Mouse (Mus musculus): Measurements from ENCODE around the gene Tmem43. TPM values are rescaled to one million over a fixed set of nuclear protein-coding genes. Genes with fewer than 3 reads are reported as not detected.

Gene Tmem43
- total and polyA plus RNA-seq, 2 experiments from 2014 or later, result 57.2 to 90.0 TPM

DNA sequence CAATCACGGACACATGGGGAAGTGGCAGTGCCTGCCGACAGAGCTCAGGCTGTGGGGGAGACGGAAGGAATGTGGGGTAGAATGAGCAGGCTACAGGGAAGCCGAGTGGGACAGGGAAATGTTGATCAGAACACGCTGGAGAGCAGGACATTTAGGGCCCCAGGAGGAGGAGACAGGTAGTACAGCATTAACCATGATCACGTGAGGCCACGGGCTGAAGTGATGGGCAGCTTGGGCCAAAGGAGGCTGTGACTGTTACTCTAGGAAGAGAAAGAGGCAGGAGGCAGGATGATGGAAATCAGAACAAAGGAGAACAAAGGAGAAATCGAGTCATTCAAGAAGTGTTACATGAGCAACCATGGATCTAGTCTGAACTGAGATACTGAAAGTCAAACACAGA is 21.0 kb downstream of the Tmem43 start:
- Histone ChIP-seq H3K9me3 (ENCODE audit: low read length) (no peaks in the 10 kb centered on the region), H3K4me2 (ENCODE audit: low read depth, low read length, poor library complexity, severe bottlenecking) (no peak overlapping the region), H3K27me3 (ENCODE audit: insufficient read depth, low read length) (no peaks in the 10 kb centered on the region), H3K9ac (replicated peaks; ENCODE audit: low read length, poor library complexity, severe bottlenecking) (no peak overlapping the region), H3K4me1 (ENCODE audit: insufficient read depth, low read length) (no peaks in the 10 kb centered on the region), H3K4me3 (ENCODE audit: low read depth, low read length) (no peak overlapping the region), H3K36me3 (ENCODE audit: insufficient read depth, low read length) (peaks cover 78% of the 10 kb centered on the region), H3K27ac (ENCODE audit: low read depth, low read length) (no peak overlapping the region)
- TF ChIP-seq CTCF (IDR thresholded peaks at IDR 0.05), result no peak
- 90% methylated on average over 8 of the region's 8 CpGs for WGBS
- DNase-seq (ENCODE audit: low spot score) (no peak), ATAC-seq (ENCODE audit: low FRiP score) (no peak)

DNA sequence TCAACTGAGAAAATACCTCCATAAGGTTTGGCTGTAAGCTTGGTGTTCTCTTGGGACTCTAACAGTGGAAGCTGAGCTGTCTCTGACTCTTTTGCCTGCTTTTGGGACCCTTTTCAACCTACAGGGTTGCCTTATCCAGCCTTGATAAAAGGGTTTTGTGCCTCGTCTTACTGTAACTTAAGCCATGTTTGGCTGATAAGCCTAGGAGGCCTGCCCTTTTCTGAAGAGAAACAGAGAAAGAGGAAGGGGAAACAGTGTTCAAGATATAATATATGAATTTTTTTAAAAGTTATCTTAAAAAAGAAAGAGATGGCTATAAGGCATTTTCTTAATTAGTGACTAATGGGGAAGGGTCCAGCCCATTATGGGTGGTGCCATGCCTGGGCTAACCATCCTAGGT is 29.8 kb downstream of the Tmem43 start:
- WGBS, result 88% methylated on average over 1 of the region's 1 CpGs
- Histone ChIP-seq H3K27me3 (ENCODE audit: insufficient read depth, low read length) (no peaks in the 10 kb centered on the region), H3K9me3 (ENCODE audit: low read length) (no peaks in the 10 kb centered on the region), H3K9ac (replicated peaks; ENCODE audit: low read length, poor library complexity, severe bottlenecking) (no peak overlapping the region), H3K27ac (ENCODE audit: low read depth, low read length) (no peak overlapping the region), H3K4me2 (ENCODE audit: low read depth, low read length, poor library complexity, severe bottlenecking) (no peak overlapping the region), H3K4me3 (ENCODE audit: low read depth, low read length) (no peak overlapping the region), H3K4me1 (ENCODE audit: insufficient read depth, low read length) (no peaks in the 10 kb centered on the region), H3K36me3 (ENCODE audit: insufficient read depth, low read length) (peaks cover 72% of the 10 kb centered on the region)
- ATAC-seq (ENCODE audit: low FRiP score) (no peak), DNase-seq (ENCODE audit: low spot score) (no peak)
- no peak for TF ChIP-seq CTCF (IDR thresholded peaks at IDR 0.05)

DNA sequence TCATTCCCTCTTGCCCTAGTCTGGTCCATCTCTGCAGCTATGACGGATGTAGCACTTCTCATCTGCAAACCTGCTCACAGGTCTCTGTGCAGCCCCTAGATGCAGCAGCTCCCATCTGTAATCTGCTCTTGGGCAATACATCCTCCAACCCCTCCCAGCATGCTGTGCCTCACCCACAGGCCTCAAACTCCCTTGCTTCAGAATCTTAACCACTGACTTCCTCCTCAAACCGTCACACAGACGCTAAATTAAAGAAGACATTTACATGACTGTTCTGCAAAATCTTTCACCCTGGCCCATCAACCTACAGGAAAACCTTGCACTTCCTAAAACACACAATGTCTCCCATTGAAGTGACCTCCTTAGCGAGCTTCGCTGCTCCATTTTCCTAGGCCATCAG is 32.5 kb downstream of the Tmem43 start:
- H3K36me3 ChIP-seq (ENCODE audit: insufficient read depth, low read length), result peaks cover 57% of the 10 kb centered on the region
- TF ChIP-seq CTCF (IDR thresholded peaks at IDR 0.05), result no peak
- H3K27me3 ChIP-seq (ENCODE audit: insufficient read depth, low read length), result no peaks in the 10 kb centered on the region

DNA sequence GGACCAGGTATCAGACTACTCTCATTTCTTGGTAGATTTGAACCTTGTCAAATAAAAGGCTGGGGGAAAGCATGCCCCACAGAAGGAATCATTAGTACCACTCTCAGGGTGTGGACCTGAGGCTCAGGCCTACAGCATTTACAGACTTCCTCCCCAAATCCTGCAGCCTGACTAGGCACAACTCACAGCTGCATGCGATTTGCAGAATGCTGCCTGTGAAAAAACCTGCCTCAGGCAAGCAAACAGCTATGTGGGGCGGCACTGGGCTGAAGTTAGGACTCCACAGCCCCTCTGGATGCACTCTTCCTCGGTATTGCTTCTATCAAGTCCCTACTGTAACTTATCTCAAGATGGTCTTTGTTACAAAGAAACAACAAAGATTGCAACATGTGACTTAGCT is 34.5 kb downstream of the Tmem43 start:
- no peak for TF ChIP-seq CTCF (IDR thresholded peaks at IDR 0.05)
- ATAC-seq (ENCODE audit: low FRiP score) (no peak), DNase-seq (ENCODE audit: low spot score) (no peak)
- no peak overlapping the region for H3K4me3 ChIP-seq (ENCODE audit: low read depth, low read length)
- no peaks in the 10 kb centered on the region for H3K27me3 ChIP-seq (ENCODE audit: insufficient read depth, low read length)
- H3K27ac ChIP-seq (ENCODE audit: low read depth, low read length), result no peak overlapping the region
- WGBS, result 86% methylated on average over 3 of the region's 3 CpGs
- H3K9ac ChIP-seq (replicated peaks; ENCODE audit: low read length, poor library complexity, severe bottlenecking), result no peak overlapping the region
- H3K4me2 ChIP-seq (ENCODE audit: low read depth, low read length, poor library complexity, severe bottlenecking), result no peak overlapping the region
- no peaks in the 10 kb centered on the region for H3K4me1 ChIP-seq (ENCODE audit: insufficient read depth, low read length)
- H3K9me3 ChIP-seq (ENCODE audit: low read length), result no peaks in the 10 kb centered on the region
- peaks cover 44% of the 10 kb centered on the region for H3K36me3 ChIP-seq (ENCODE audit: insufficient read depth, low read length)

More for the DNA sequence above, 32.5 kb downstream of the Tmem43 start:
- H3K9me3 ChIP-seq (ENCODE audit: low read length), result no peaks in the 10 kb centered on the region
- no peak overlapping the region for H3K4me2 ChIP-seq (ENCODE audit: low read depth, low read length, poor library complexity, severe bottlenecking)
- no peak for DNase-seq (ENCODE audit: low spot score)
- WGBS, result 92% methylated on average over 5 of the region's 5 CpGs
- no peak overlapping the region for H3K9ac ChIP-seq (replicated peaks; ENCODE audit: low read length, poor library complexity, severe bottlenecking)
- no peak overlapping the region for H3K4me3 ChIP-seq (ENCODE audit: low read depth, low read length)
- H3K27ac ChIP-seq (ENCODE audit: low read depth, low read length), result no peak overlapping the region
- no peaks in the 10 kb centered on the region for H3K4me1 ChIP-seq (ENCODE audit: insufficient read depth, low read length)
- ATAC-seq (ENCODE audit: low FRiP score), result no peak

DNA sequence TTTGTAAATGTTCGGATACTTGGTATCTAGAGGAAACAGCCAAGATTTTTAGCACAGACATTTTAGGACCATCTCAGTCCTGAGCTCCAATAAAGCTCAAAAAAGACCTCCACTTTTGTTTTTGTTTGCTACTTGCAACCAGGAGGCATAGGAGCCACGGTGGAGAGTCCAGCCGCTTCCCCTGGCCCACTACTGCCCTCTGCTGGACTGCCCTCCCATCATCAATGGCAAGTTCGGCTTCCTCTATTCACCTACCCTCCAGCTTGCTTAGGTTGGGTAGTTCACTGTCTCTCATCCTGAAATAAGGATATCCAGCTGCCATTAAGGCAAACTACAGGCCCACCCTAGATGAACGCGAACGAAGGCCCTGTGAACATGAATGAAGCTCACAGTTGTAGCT is 35.8 kb downstream of the Tmem43 start:
- no peak overlapping the region for H3K4me2 ChIP-seq (ENCODE audit: low read depth, low read length, poor library complexity, severe bottlenecking)
- no peaks in the 10 kb centered on the region for H3K4me1 ChIP-seq (ENCODE audit: insufficient read depth, low read length)
- TF ChIP-seq CTCF (IDR thresholded peaks at IDR 0.05), result peak; percentile 77
- peaks cover 32% of the 10 kb centered on the region for H3K36me3 ChIP-seq (ENCODE audit: insufficient read depth, low read length)
- no peak overlapping the region for H3K4me3 ChIP-seq (ENCODE audit: low read depth, low read length)
- WGBS, result 48% methylated on average over 7 of the region's 7 CpGs
- H3K27me3 ChIP-seq (ENCODE audit: insufficient read depth, low read length), result no peaks in the 10 kb centered on the region
- ATAC-seq (ENCODE audit: low FRiP score) (no peak), DNase-seq (ENCODE audit: low spot score) (peak; percentile 31)
- H3K9ac ChIP-seq (replicated peaks; ENCODE audit: low read length, poor library complexity, severe bottlenecking), result no peak overlapping the region
- H3K27ac ChIP-seq (ENCODE audit: low read depth, low read length), result no peak overlapping the region
- H3K9me3 ChIP-seq (ENCODE audit: low read length), result no peaks in the 10 kb centered on the region

DNA sequence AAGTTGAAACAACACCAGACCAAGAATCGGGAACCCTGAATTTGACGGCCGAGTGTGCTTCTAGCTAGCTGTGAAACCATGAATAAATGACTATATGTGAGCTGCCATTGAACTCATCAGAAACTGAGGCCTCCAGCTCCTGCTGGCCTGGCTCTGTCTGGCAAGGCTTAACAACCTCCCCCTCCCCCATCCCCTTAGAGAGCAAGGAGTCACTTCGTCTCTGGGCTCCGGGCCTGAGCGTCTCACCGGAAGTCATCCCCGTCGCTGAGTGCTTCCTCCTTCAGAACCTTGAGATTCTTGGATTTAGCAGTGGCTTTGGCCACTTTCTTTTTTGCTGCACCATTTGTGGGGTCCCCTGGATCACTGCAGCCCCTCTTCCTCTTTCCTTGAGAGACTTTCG is 36.7 kb downstream of the Tmem43 start:
- no peak overlapping the region for H3K27ac ChIP-seq (ENCODE audit: low read depth, low read length)
- peaks cover 23% of the 10 kb centered on the region for H3K36me3 ChIP-seq (ENCODE audit: insufficient read depth, low read length)
- no peak for DNase-seq (ENCODE audit: low spot score)
- no peaks in the 10 kb centered on the region for H3K9me3 ChIP-seq (ENCODE audit: low read length)
- no peak for TF ChIP-seq CTCF (IDR thresholded peaks at IDR 0.05)
- H3K4me1 ChIP-seq (ENCODE audit: insufficient read depth, low read length), result no peaks in the 10 kb centered on the region
- WGBS, result 83% methylated on average over 10 of the region's 10 CpGs
- no peak for ATAC-seq (ENCODE audit: low FRiP score)
- H3K4me2 ChIP-seq (ENCODE audit: low read depth, low read length, poor library complexity, severe bottlenecking), result no peak overlapping the region
- H3K27me3 ChIP-seq (ENCODE audit: insufficient read depth, low read length), result no peaks in the 10 kb centered on the region
- H3K4me3 ChIP-seq (ENCODE audit: low read depth, low read length), result no peak overlapping the region
- H3K9ac ChIP-seq (replicated peaks; ENCODE audit: low read length, poor library complexity, severe bottlenecking), result no peak overlapping the region
